Mouse (Mus musculus) liver, adult (tissue): ENCODE results near the gene Ntrk3.

Experiments used
- GATA4 ChIP-seq: IDR thresholded peaks from 2 replicates; pipeline ENCODE4 v1.6.1; 2014; ENCODE audit warnings: mild to moderate bottlenecking, low read length; ENCODE audit not compliant: insufficient replicate concordance

Gene Ntrk3

DNA sequence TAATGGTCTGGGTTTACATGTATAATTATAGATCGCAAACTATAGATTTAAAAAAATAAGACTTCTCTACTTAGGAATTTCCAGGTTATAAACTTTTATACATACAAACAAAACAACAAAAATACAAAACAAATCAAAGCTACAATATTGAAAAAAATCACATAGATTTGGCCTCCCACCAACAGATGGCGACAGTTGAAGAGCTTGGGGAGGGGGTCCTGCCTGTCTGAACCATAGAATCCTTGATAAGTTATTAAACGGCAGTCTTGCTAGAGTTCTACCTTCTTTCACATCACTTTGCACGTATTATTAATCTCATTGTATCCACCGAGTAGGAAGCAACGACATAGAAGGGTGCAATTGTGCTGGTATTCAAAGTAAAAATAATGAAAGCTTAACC, 68.9 kb downstream of the Ntrk3 start:
- no peak for TF ChIP-seq GATA4

DNA sequence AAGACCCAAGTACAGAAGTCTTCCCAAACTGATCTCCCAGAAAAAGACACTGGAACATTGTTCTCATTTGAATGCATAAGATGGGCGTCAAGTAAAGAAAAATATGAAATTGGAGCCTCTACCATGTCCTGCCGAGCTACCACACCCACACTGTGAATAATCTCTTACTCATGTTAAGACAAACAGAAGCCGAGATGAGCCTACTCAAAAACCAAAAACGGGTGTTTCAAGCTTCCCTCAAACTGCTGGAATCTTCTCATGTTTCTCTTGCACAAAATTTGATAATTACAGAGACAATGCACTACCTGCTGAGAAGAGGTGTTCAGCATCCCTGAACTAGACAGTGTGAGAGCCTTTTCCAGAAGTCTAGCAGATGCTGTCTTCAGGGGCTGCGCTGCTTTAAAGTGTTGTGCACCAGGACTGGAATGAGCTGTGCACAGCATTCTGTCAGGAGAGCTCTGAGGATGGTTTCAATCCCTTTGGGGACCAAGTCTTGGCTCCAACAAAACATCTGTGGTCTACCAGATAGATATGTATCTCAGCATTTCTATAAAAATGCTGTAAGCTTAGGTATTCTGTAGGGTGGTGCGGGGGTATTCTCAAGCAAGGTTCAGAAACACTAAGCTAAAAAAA, 69.7 kb downstream of the Ntrk3 start:
- TF ChIP-seq GATA4, result no peak

DNA sequence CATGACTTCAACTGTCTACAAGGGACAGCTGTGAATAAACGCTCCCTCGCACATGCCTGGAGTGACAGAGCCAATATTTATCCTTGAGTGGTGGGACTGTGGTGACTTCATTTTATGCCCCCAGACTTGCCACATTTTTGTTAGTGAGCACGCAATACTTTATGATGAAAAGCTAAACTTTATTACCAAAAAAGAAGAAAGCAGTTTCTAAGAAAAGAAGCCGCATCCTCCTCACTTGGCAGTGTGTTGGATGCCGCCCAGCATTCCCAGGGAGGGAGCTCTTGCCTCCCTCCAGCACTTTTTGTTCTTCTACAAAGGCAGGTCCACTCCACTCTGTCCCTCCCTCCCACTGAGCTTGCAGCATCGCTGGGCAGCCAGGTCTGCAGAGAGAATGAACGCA, 77.0 kb downstream of the Ntrk3 start:
- no peak for TF ChIP-seq GATA4

DNA sequence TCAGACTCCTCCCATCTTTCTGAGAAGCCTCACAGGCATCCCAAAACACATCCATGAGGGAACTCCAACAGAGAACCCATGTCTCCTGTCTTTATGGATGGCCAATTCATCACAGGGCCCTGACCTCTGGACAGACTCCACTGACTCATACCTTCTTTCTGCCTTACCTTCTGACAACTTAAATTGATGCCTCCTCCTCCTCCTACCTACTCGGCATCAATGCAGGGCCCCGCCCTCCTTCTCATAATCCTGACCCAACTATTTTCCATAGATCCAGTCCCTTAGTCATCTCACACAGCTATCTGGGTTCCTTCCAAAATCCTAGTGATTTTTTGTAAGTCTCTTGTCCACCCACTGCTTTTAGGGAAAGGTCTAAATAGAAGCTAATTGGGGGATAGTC, 78.0 kb downstream of the Ntrk3 start:
- no peak for TF ChIP-seq GATA4

- TF ChIP-seq GATA4, result no peak
Measured at GRCm38 (mm10) chr7:78658026-78658425, 79.8 kb downstream of the Ntrk3 start.

DNA sequence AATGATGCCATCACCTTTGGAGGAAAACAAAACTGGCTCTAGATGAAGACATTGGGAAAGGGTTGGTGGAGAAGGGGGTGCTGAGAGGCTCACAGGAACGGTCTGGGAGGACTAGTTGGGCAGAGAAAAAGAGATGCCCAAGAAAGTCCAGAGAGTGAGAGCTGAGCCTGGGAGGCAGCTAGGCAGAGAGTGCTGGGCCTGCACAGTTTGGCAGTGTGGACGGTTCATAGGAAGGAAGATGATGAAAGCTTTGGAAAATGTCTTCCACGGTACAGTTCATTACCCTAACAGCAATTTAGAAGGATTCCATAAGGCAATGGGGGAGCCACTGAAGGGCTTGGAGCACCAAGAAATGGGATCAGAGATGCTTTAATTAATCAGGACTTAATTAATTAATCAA, 81.6 kb downstream of the Ntrk3 start:
- no peak for TF ChIP-seq GATA4

GRCm38 (mm10) chr7:78653686-78654085, 84.1 kb downstream of the Ntrk3 start:
- no peak for TF ChIP-seq GATA4

GRCm38 (mm10) chr7:78652296-78652695, 85.5 kb downstream of the Ntrk3 start:
- TF ChIP-seq GATA4, result no peak

GRCm38 (mm10) chr7:78651540-78651939, 86.3 kb downstream of the Ntrk3 start:
- no peak for TF ChIP-seq GATA4

GRCm38 (mm10) chr7:78643667-78644066, 94.1 kb downstream of the Ntrk3 start:
- TF ChIP-seq GATA4, result no peak

DNA sequence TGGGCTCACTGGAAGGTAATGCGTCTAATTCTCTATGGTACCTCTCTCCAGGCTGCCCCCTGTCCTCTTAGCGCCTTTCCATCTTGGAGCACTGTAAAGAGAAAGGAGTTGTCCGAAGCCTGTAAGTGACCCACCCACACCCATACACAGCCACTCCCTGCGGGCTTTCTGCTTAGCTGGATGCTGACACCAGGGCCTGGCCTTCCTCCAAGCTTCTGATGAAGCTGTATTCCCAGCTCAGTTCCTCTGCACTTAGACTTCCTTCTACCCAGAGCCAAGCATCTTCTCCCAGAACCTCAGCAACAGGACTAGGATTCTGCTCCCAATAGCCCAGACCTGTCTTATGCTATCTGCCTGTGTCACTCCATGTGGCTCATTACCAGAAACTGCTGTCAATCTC, 114.1 kb downstream of the Ntrk3 start:
- no peak for TF ChIP-seq GATA4

DNA sequence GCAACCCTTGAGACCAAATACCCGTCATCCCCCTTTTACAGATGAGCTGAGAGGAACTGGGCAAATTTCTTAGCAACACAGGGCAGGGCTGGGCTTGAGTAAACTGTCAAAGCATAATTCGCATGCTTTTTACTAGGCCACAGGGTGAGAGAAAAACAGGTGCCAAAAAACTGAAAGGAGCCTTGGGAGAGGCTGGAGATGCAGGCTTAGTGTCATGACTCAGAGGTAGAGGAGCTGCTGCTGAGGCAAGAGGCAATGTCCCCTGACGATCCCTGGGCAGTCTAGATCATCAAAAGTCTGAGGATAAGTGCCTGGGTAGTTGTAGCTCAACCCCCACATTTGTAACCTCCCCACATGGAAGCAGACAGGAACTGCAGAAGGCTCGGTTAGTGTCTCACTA, 116.7 kb downstream of the Ntrk3 start:
- TF ChIP-seq GATA4, result no peak

DNA sequence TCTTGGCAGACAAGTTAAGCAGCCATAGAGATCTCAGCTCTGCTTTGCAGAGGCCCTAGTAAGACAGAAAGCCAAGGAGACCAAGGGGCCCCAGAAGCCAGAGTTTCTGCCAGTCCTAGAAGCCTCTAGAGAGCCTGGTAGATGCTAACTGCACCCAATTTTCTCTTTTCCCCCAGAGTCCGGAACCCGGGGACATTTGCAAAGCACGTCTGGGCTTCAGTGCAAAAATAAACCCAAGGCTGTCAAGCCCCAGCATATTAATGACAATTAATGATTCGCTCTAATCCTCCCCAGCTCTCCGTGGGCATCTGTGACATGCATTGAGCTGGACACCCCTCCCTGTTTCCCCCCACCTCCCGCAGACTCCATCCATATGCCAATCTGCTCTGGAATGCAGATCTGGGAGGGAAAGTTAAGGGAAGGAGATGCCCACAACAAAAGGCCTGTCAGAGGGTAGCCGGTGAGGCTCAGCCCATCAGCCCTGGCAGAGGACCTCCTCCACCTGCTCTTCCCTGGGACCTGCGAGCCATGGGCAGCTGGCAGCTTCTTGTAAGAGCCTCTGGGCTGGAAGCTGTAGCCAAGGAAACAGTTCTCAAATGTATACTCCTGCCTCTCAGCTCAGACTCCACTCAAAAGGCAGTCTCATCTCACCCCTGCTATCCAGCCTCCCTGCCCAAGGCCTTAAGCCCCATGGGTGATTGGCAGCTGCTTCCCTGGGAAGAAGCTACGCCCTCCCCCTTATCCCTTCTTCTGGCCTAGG, 117.8 kb downstream of the Ntrk3 start:
- TF ChIP-seq GATA4, result no peak

DNA sequence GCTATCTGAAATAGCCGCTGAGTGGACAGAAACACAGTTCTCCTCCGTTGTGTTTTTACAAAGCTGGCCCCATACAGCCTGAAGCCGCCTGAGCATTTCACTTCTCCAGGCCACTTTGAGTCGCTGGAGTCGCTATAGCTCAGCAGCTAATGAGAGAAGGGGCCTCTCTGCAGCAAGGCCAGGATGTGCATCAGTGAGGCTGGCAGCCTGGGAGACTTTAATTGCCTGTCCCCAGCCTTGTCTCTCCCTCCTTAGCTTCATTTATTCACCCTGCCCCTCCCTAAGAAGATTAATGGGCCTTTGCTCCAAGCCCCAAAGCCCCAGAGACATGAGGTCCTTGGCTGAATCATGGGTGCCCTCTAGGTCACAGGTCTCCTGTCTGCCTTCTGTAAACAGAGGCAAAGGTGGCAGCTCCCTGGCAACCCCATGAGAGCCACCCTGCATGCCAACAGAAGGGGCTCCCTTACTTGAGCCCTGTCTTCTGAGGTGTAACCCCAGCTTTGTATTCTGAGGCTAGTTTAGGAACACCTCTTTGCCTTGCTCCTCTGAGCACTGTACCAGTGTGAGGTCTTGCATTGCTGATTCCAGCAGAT, 132.2 kb downstream of the Ntrk3 start:
- no peak for TF ChIP-seq GATA4

DNA sequence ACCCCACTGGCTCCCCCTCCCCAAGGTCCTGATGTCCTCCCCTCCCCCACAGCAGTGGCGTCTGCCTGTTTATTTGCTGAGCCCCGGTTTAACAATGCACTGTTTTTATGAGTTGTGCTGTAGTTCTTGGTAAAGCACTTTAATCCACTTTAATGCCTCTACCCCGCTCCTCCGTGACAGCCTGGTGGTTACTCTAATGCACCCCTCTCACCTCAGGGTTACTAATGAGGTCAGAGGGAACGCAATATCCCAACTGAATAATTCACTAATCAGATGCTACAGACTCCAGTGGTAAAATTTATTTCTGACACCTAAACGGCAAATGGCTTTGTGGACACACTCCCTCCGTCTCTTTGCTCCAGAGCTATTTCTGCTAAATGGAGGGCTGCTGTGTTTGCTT, 133.9 kb downstream of the Ntrk3 start:
- no peak for TF ChIP-seq GATA4

DNA sequence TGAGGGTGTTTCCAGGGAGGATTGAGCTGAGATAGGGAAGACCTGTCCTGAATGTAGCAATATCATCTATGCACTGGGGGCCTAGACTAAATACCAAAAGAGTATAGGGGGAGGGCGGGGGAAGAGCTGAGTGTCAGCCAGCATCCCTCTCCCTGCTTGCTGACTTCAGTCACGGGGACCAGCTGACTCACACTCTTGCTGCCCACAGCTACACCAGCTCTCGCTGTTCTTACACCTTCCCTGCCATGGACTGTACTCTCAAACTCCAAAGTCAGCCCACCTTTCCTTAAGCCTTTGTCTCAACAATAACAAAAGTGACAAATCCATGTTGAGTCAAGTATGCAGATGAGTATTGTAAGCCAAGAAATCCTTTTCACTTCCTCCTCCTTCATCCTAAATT, 136.0 kb downstream of the Ntrk3 start:
- TF ChIP-seq GATA4, result no peak

- TF ChIP-seq GATA4, result no peak
Measured at GRCm38 (mm10) chr7:78600886-78601285, 136.9 kb downstream of the Ntrk3 start.
